Mouse (Mus musculus) heart, postnatal 0 days (tissue): ENCODE results near the gene Lamb1. TPM values are rescaled to one million over a fixed set of nuclear protein-coding genes. Genes with fewer than 3 reads are reported as not detected.

Experiments used
- ATAC-seq: fragments of 200-750 bp; cut with Nextera tagmentation; 2 replicates; pipeline ENCODE4 v1.8.0; 2017; ENCODE audit warnings: low read depth, moderate number of reproducible peaks, moderate library complexity; ENCODE audit not compliant: insufficient read depth
- DNase-seq: peaks from one replicate; pipeline ENCODE4 v3.0.0-alpha.2; 2016; ENCODE audit warnings: low spot score
- H3K27ac ChIP-seq: fragments of 300-500 bp; sonication (generic); 2 replicates; pipeline ENCODE4 v1.5.1; 2014; ENCODE audit warnings: low read depth, mild to moderate bottlenecking
- H3K27me3 ChIP-seq: fragments of 300-500 bp; sonication (generic); 2 replicates; pipeline ENCODE4 v1.6.1; 2014; ENCODE audit warnings: low read length, mixed read lengths; ENCODE audit not compliant: control insufficient read depth, insufficient read depth
- H3K36me3 ChIP-seq: fragments of 300-500 bp; sonication (generic); replicated peaks from 2 replicates; pipeline ENCODE4 v1.6.1; 2014; ENCODE audit warnings: low read length, mixed read lengths; ENCODE audit not compliant: control insufficient read depth, insufficient read depth
- H3K4me1 ChIP-seq: fragments of 300-500 bp; sonication (generic); 2 replicates; pipeline ENCODE4 v1.6.1; 2014; ENCODE audit warnings: antibody characterized with exemption; ENCODE audit not compliant: control insufficient read depth, insufficient read depth
- H3K4me2 ChIP-seq: fragments of 300-500 bp; sonication (generic); 2 replicates; pipeline ENCODE4 v1.6.1; 2014; ENCODE audit warnings: low read depth, mild to moderate bottlenecking, low read length, moderate library complexity
- H3K4me3 ChIP-seq: fragments of 300-500 bp; sonication (generic); 2 replicates; pipeline ENCODE4 v1.5.1; 2014; ENCODE audit warnings: low read depth, low read length
- H3K9ac ChIP-seq: fragments of 300-500 bp; sonication (generic); replicated peaks from 2 replicates; pipeline ENCODE4 v1.6.1; 2014; ENCODE audit warnings: low read depth, low read length, mixed read lengths
- H3K9me3 ChIP-seq: fragments of 300-500 bp; sonication (generic); replicated peaks from 2 replicates; pipeline ENCODE4 v1.6.1; 2016; ENCODE audit warnings: low read length; ENCODE audit not compliant: control insufficient read depth
- CTCF ChIP-seq: IDR thresholded peaks from 2 replicates; pipeline ENCODE4 v1.5.1; 2016; ENCODE audit warnings: antibody characterized with exemption, control low read depth, low read depth
- EP300 ChIP-seq: IDR thresholded peaks from 2 replicates; pipeline ENCODE4 v1.6.1; 2016; ENCODE audit warnings: antibody characterized with exemption, low read depth
- WGBS: fragments of 180-500 bp; shearing (Covaris S2); extraction: QIAGEN DNeasy Blood & Tissue Kit; methylation state at CpG from one replicate; pipeline ENCODE4 v1.1.7; 2014; 5-methylcytosine and 5-hydroxymethylcytosine counted together
- polyA plus RNA-seq: library from polyadenylated mRNA; unstranded; fragments of >200 nt; fragmentation: Nextera tagmentation; extraction: Ambion mirVana; gene quantifications from 2 replicates; pipeline ENCODE4 v1.2.1, GENCODE M21; 2015
- total RNA-seq: library from RNA; depleted of rRNA; stranded (reverse); fragments of >200 nt; gene quantifications from 2 replicates; pipeline ENCODE4 v1.2.3, GENCODE M21; 2014; ENCODE audit warnings: low replicate concordance

The Lamb1 gene
- total and polyA plus RNA-seq, 2 experiments from 2014 or later, result 60.8 to 189 TPM

DNA sequence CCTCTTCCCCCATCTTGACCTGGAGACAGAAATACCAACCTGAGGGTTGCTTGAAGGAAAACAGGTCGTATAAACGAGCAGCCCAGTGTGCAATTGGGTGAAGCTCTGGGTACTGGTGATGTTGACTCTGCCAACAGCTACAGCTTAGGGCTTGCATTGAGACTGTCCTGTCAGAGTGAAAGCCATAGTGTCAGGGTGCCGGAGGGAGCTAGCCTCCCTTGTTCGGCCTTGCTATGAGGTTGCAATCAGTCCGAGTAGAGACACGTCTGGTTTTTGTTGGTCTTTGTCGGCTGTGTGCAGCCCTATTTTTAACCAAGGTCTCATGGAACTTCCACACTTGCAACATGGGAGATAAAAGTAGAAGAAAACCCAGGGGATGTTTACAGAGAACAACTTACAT, 15.3 kb downstream of the Lamb1 start:
- WGBS, result 23% methylated on average over 7 of the region's 7 CpGs
- H3K4me3 ChIP-seq, result no peak overlapping the region
- H3K4me1 ChIP-seq, result peaks cover 41% of the 10 kb centered on the region
- H3K4me2 ChIP-seq, result 0 out of 2 replicates have a peak overlapping the region, but pooled peaks have one; percentile 3
- peak overlapping the region; percentile 84 for H3K27ac ChIP-seq
- DNase-seq, result no peak
- TF ChIP-seq EP300, result no peak
- TF ChIP-seq CTCF, result no peak
- no peaks in the 10 kb centered on the region for H3K9me3 ChIP-seq
- H3K36me3 ChIP-seq, result peaks cover 96% of the 10 kb centered on the region
- no peaks in the 10 kb centered on the region for H3K27me3 ChIP-seq
- peak overlapping the region; percentile 12; the same call in 1 of the 2 replicates for H3K9ac ChIP-seq
- ATAC-seq, result peak; percentile 47

DNA sequence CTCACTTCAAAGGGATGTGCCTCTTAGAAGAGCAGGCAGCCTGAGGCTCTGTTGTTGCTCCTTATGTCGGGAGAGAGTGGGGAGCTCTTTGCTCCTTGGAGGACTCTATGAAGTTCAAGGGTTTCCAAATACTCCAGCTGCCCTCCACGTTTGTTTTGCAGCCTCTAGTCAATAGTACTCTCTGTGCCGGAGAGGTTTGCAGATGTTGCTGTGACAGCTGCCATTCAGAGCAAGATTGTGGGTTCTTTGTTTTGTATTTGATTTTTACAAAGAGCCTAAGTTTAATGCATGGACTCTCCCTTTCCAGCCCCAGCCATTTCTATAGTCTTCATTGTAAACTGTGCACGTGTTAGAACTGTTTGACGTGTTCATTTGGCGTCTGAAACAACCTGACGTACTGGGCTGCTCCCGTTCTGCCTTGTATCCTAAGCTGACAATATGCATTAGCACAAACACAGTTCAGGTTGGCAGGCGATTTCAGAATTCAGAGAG, 16.1 kb downstream of the Lamb1 start:
- DNase-seq, result no peak
- Histone ChIP-seq H3K4me2 (no peak overlapping the region), H3K36me3 (peaks cover 96% of the 10 kb centered on the region), H3K4me1 (peaks cover 37% of the 10 kb centered on the region), H3K4me3 (no peak overlapping the region), H3K9ac (no peak overlapping the region), H3K27ac (peak overlapping the region; percentile 84), H3K9me3 (no peaks in the 10 kb centered on the region), H3K27me3 (no peaks in the 10 kb centered on the region)
- no peak for ATAC-seq
- WGBS, result 74% methylated on average over 9 of the region's 9 CpGs
- no peak for TF ChIP-seq CTCF
- TF ChIP-seq EP300, result no peak

DNA sequence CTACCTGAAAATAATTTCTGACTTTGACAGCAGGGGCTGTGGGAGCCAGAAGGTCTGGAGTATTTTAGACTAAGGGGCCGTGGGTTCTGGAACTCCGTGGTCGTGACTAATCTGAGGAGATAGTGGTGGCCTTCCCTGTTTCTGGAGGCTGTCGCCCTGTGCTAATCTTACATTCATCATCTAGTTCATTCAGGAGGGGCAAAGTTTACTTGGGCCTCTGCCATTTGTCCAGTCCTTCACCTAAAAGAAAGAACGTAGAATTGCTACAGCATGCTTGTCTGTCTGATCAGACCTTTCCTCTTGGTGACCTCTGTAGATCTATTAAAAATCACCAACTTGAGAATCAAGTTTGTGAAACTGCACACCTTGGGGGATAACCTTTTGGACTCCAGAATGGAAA, 17.2 kb downstream of the Lamb1 start:
- no peak for DNase-seq
- Histone ChIP-seq H3K9me3 (no peaks in the 10 kb centered on the region), H3K9ac (no peak overlapping the region), H3K4me2 (no peak overlapping the region), H3K27ac (0 out of 2 replicates have a peak overlapping the region, but pooled peaks have one; percentile 10), H3K36me3 (peaks cover 96% of the 10 kb centered on the region), H3K4me3 (no peak overlapping the region), H3K4me1 (peaks cover 33% of the 10 kb centered on the region), H3K27me3 (no peaks in the 10 kb centered on the region)
- 39% methylated on average over 5 of the region's 5 CpGs for WGBS
- no peak for ATAC-seq
- TF ChIP-seq CTCF (no peak), EP300 (no peak)

DNA sequence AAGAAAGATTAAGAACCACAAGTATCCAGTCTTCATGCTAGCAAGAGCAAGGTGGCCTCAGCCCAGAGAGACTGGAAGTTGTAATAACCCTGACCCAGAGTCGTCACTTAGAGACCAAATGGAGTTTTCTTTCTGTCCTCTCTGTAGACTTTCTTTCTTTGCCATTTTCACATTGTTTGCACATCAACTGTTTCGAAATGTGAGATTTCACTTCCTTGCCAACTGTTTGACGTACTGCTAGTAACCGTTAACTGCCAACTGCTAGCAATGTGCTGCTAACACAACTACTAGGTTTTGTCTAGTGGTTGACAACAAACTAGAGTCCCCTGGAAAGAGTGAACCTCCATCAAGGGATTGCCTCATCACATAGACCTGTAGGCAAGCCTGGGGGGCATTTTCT, 18.1 kb downstream of the Lamb1 start:
- DNase-seq (no peak), ATAC-seq (no peak)
- Histone ChIP-seq H3K9me3 (no peaks in the 10 kb centered on the region), H3K4me1 (peaks cover 26% of the 10 kb centered on the region), H3K4me2 (no peak overlapping the region), H3K9ac (no peak overlapping the region), H3K27me3 (no peaks in the 10 kb centered on the region), H3K36me3 (peaks cover 97% of the 10 kb centered on the region), H3K27ac (no peak overlapping the region), H3K4me3 (no peak overlapping the region)
- no peak for TF ChIP-seq CTCF
- no peak for TF ChIP-seq EP300
- WGBS, result 74% methylated on average over 4 of the region's 4 CpGs

DNA sequence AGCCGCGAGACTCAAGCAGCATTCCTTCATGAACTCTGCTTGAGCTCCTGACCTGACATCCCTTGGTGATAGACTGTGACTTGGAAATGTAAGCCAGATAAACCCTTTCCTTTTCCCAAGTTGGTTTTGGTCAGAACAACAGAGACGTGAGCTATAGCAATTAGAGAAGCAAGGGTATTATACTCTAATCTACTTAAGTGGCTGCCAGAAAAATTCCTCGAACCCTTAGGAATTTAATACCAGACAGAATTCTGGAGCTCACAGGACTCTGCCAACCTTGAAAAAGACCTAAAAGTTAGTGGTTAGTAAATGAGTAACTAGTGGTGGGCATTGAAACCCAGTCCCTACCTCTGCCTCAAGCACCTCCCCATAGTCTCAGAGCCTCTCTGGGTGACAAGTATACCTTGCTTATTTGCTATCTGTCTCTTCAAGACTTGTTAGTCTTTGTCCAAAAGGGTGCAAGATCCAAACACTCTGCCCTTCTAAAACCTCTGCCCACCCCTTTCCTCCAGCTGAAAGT, 18.6 kb downstream of the Lamb1 start:
- H3K36me3 ChIP-seq, result peaks cover 97% of the 10 kb centered on the region
- no peak for ATAC-seq
- H3K9ac ChIP-seq, result no peak overlapping the region
- H3K4me2 ChIP-seq, result no peak overlapping the region
- WGBS, result 60% methylated on average over 4 of the region's 4 CpGs
- TF ChIP-seq EP300 (no peak), CTCF (no peak)
- no peaks in the 10 kb centered on the region for H3K27me3 ChIP-seq
- H3K4me3 ChIP-seq, result no peak overlapping the region
- H3K4me1 ChIP-seq, result peaks cover 21% of the 10 kb centered on the region
- H3K27ac ChIP-seq, result no peak overlapping the region
- DNase-seq, result no peak
- H3K9me3 ChIP-seq, result no peaks in the 10 kb centered on the region

- no peak for ATAC-seq
- Histone ChIP-seq H3K27me3 (no peaks in the 10 kb centered on the region), H3K9me3 (no peaks in the 10 kb centered on the region), H3K9ac (no peak overlapping the region), H3K4me3 (no peak overlapping the region), H3K36me3 (peaks cover 78% of the 10 kb centered on the region), H3K4me1 (peaks cover 17% of the 10 kb centered on the region), H3K27ac (no peak overlapping the region), H3K4me2 (no peak overlapping the region)
- WGBS, result 94% methylated on average over 10 of the region's 10 CpGs
- DNase-seq, result no peak
- no peak for TF ChIP-seq CTCF
- TF ChIP-seq EP300, result no peak
Measured at GRCm38 (mm10) chr12:31289046-31289445, 24.0 kb downstream of the Lamb1 start.
